Mouse (Mus musculus): ENCODE results near the gene Mroh8.

DNA sequence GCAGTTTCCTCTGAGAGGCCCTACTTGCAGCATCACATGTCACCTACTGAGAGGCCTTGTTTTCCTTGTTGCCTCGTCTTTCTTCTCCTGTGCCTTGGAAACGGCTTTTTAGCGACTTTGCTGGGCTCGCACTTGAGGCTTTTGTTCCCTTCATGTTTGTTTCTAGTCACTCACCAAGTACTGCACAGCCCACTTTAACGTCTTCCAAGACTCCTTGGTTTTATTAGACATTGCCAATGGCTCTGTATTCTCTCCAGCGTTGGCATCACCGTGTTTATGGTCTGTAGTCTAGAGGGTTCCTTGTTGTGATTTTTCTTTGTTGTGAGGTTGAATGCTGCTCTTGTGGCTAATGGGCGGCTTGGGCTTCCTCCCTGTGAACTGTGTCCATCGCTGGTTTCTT is 23.7 kb upstream of the Mroh8 start:
- no peak for TF ChIP-seq GATA1 (IDR thresholded peaks at IDR 0.05; ENCODE audit: low read length)
- no peak for TF ChIP-seq TAL1 (IDR thresholded peaks at IDR 0.05; ENCODE audit: low read length)

Measured in erythroblast, embryonic 14.5 days (primary cell).